Mouse (Mus musculus): ENCODE measurements at regions not wholly inside any gene's neighbourhood (a gene's known extent, or its start where the extent isn't known, plus 50 kb on each side); places are given as distances from the start of the nearest gene placed in this dataset.

DNA sequence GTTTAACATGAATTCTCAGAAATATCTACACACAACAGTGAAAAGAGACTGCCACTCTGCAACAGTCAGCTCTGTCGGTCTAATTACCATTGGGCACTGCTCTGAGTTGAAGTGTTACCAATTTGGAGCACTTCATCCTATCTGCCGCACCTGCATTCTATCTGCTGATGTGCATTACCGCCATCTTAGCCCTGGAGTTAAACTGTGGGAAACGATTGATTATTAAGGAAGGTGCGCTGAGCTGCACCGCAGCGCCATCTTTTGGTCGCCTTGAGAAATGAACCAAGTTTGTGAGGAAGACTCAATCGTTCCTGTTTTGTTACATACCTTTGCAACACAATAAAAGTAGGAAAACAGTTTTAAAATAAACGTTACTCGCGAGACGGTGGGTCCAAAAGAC, 110.5 kb downstream of the Rergl start:
- DNase-seq (ENCODE audit: low spot score in 2 of 2) = no peak

GRCm38 (mm10) chr6:139350939-139351338, 150.8 kb downstream of the Rergl start:
- DNase-seq (ENCODE audit: low spot score in 2 of 2) = no peak

GRCm38 (mm10) chr6:139325226-139325625, 176.6 kb downstream of the Rergl start:
- DNase-seq (ENCODE audit: low spot score in 2 of 2) = no peak

GRCm38 (mm10) chr6:139307651-139308050, 194.1 kb downstream of the Rergl start:
- DNase-seq (ENCODE audit: low spot score in 2 of 2) = no peak

GRCm38 (mm10) chr6:139304306-139304705, 197.5 kb downstream of the Rergl start:
- DNase-seq (ENCODE audit: low spot score in 2 of 2) = no peak

DNA sequence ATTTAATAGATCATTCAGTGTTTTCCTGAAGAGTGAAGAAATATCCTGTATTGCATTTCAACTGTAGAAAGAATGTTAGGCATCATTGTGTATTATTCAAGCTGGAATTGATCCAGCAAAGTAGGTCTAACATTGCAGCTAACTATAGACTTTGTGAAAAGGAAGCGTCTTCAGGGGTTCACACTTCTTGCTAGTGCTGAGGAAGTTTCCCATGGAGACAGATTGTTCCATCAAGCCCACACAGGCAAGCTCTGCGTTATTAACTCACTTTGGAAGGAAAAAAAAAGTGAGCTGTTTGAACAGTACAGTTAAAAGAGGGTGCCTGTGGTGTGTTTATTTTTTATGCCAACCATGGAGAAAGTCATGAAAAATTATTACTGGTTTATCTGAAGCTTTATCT, 206.1 kb downstream of the Rergl start:
- no peak for DNase-seq (ENCODE audit: low spot score in 2 of 2)

DNA sequence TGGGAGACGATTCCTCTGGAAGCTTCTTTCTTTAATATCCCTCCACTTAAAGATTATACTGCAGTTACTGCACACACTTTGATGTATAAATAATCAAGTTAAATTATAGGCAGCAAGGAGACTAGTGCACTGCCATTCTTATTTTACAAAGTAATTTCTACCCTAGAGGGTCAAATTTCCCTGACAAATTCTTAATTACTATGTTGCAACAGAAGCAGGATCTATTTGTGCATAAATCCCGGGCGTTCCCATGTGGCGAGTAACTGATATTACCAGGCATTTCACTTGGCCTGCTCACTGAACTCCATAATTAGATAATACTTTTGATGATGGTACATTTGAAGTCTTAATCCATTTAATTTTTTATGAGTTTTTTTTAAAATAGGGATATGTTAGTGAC, 222.7 kb downstream of the Rergl start:
- DNase-seq (ENCODE audit: low spot score in 2 of 2) = no peak

DNA sequence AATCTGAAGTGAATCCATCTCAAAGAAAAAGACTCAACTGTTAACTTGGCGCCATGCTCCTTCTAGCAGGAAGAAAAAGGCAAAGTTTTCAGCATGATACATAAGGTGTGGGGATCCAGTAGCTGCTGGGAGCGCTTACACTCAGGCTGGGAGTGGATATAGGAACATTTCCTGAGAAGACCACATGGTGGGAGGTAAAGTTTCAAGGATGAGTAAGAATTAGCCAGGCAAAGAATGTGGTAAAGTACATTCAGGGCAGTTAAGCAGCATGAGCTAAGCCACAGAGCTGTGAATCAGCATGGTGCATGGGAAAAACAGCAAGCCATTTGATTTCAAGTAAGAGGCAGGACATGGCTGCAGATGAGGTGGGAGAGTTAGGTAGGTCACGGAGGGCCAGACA, 226.3 kb downstream of the Rergl start:
- DNase-seq (ENCODE audit: low spot score in 2 of 2) = peak in 1 of 2 experiments; percentile 18

- DNase-seq (ENCODE audit: low spot score in 2 of 2) = no peak
Measured at GRCm38 (mm10) chr6:139253704-139254103, 248.1 kb downstream of the Rergl start.

- no peak for DNase-seq (ENCODE audit: low spot score in 2 of 2)
Measured at GRCm38 (mm10) chr6:139248920-139249547, 252.7 kb downstream of the Rergl start.

DNA sequence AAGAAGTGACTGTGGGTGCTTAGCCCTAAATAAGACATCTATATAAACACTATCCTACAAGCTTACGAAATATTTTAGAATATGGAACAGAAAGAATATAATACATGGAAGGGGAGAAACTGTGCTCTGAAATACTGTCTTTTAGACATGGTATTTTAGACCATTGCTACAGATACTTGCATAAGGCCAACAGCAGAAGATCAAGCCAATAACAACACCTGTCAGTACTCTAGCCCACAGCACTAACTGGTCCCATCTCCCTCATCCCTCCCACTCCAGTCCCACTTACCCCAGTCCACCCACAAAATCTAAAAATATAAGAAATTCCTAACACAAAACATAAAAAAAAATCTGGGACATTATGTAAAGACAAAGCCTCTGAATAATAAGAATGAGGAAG, 275.6 kb downstream of the Rergl start:
- no peak for DNase-seq (ENCODE audit: low spot score in 2 of 2)

GRCm38 (mm10) chr6:139214488-139214887, 287.3 kb downstream of the Rergl start:
- DNase-seq (ENCODE audit: low spot score in 2 of 2) = no peak

DNA sequence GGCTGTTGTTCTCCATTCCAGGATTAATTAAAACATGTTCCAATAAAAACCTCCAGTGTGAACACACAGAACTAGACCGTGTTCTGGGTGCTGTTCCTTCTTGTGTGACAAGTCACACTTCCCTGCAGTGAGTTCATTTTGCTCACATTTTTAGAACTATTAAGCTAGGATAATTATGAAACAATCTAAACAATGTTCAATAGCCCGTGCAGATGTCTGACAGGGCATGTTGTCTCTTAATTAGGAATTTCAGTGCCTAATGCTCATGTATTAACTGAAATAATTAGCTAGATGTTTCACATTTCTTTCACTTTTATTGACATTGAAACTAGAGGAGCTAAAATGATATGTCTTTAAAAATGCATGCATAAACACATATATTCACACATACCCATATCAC, 291.5 kb downstream of the Rergl start:
- no peak for DNase-seq (ENCODE audit: low spot score in 2 of 2)

DNA sequence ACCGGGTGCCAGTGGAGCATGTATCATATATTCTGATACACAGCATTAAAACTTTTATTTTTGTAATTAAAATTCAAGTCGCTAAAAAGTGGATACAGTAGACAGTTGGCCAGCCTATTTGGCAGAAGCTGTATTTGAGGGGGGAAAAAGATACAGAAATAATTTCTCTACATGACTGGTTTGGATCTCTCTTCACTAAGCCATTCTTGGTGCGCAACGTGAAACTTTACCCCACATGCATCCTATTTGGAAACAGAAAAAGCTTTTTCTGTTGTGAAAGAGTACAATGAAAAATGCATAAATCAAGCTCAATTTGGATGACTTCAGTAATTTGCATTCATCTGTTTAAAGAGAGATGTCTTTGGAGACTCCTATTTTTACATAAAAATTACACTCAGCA, 303.2 kb downstream of the Rergl start:
- no peak for DNase-seq (ENCODE audit: low spot score in 2 of 2)

DNA sequence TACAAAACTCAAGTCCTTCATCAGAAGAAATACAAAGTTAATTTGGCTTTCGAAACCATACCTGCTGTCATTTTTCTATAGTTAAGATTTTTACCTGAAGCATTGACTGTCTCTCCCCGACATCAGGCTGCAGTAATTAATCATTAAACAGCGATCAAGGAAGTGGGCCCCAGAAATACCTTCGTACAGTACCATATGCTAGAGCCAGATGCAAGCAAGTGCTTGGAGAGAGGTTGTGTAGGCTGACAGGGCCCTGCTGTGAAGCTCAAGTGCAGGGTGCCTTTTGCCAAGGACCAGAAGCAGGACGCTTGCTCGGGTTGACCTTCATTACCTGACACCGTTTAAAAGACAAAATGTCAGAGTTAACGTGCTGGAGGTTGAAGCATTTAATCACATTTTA, 315.3 kb downstream of the Rergl start:
- no peak for DNase-seq (ENCODE audit: low spot score in 2 of 2)

DNA sequence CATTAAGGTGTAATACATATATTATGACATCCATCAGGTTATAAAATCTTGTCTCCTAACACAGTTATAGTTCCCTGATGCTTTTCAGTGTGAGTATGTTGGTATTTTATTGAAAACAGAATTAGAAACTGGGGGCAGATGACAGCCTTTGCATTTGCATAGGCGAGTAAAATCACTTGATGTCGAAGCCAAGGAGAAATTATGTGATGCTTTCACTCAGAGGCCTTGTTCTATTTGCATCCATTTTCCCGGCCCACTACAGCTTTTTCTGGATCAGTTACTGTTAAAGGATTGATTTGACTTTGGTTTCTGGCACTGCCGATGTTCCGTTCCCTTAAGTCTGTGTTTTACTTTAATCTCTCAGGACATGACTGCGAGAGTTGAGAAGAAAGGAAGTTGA, 341.4 kb downstream of the Rergl start:
- no peak for DNase-seq (ENCODE audit: low spot score in 2 of 2)

- no peak for DNase-seq (ENCODE audit: low spot score in 2 of 2)
Measured at GRCm38 (mm10) chr6:139159741-139160140, 342.0 kb downstream of the Rergl start.

GRCm38 (mm10) chr6:139154802-139155201, 347.0 kb downstream of the Rergl start:
- DNase-seq (ENCODE audit: low spot score in 2 of 2) = no peak

GRCm38 (mm10) chr6:139135693-139136092, 366.1 kb downstream of the Rergl start:
- DNase-seq (ENCODE audit: low spot score in 2 of 2) = no peak

DNA sequence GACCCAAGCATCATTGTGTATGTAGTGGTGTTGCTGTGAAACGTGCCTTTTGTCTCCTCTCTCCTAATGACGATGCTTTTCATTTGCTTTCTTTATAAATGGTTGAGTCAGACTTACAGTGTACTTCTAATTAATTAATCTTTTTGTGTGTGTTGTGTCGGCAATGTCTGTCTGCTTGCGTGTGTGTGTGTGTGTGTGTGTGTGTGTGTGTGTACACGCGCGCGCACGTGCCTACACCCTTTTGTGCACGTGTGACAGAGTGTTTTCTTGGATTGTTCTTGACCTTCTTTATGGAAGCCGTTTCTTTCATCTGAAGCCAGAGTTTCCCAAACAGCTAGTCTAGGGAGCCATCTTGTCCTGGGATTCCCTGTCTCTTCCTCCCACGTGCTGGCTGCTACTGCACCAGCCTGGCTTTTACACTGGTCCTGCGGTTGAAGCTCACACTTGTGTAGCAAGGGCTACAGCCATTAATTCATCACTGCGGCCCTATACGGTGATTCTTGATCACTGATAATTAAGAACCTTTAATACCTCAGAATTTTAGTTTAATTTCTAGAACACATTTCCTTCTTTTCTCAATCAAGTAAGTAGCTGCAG, 369.6 kb downstream of the Rergl start:
- no peak for DNase-seq (ENCODE audit: low spot score in 2 of 2)

DNA sequence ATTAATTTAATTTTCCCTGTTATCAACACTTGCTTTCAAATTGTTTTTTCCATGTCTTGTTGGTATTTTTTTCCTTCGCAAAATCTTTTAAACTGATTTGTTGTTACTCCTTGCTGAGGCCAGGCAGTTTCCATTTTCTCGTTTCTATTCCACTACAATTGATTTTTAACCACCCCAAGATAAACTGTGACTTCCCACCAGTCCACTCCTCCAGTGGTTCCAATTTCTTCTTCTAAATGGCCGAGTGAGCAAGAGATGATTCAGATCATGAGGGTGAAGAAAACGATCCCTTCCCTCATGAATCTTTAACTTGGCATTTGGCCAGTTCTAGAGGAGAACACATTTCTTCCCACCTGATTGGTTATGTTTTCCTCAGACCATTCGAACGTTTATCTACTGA, 393.5 kb downstream of the Rergl start:
- no peak for DNase-seq (ENCODE audit: low spot score in 2 of 2)

- no peak for DNase-seq (ENCODE audit: low spot score in 2 of 2)
Measured at GRCm38 (mm10) chr6:139103397-139103796, 398.4 kb downstream of the Rergl start.

GRCm38 (mm10) chr6:139099273-139099672, 402.5 kb downstream of the Rergl start:
- no peak for DNase-seq (ENCODE audit: low spot score in 2 of 2)

- DNase-seq (ENCODE audit: low spot score in 2 of 2) = no peak
Measured at GRCm38 (mm10) chr6:139075433-139075832, 417.1 kb upstream of the Igbp1b start.

Data from spleen, postnatal 4 days (tissue).